ENCODE assay signal across 9 mouse cellular contexts in the genomic region with DNA sequence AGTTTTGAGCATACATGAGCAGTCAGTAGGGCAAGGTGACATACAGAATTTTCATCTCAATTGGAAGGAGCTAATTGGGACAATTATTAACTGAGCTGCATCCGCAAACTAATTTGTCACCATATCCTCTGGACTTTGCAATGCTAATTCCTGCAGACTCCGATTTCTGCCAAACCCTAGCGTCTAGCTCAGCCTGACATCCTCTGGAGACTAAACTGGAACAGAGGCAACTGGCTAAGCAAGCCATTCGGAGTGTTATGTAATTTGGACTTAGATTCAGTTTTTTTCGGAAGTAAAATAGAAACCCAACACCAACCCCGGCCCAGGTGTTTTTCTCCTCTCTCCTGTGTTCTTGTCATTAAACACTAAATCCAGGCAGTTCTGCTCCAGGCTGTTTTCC.
A peak's percentile ranks its signal among the peaks of the same experiment; 100 is the strongest.
DNase-seq lines count a peak whose midpoint lies in the region; ATAC-seq and TF ChIP-seq lines count a peak whose summit lies in the region.
"Had no signal": no experiment of that assay in that cellular context is flagged by ENCODE, and none has a peak within 500 bp of the region (broad histone marks: within the 10 kb centered on the region; RNA-seq: fewer than 3 reads in every experiment).

No protein-coding gene starts in this region.

- no peak for TF ChIP-seq CTCF in brain, embryonic 14.5 days (IDR thresholded peaks at IDR 0.05; ENCODE audit: borderline replicate concordance, extremely low read depth, insufficient read depth, insufficient read length)

- H3K27ac ChIP-seq in heart, embryonic 12.5 days (ENCODE audit: poor library complexity, severe bottlenecking): no peak overlapping the region
- H3K27ac ChIP-seq: limb, embryonic 15.5 days had no signal

- TF ChIP-seq POLR2A in brain, embryonic 14.5 days (IDR thresholded peaks at IDR 0.05; ENCODE audit: borderline replicate concordance, extremely low read depth, insufficient read depth, insufficient read length, poor library complexity, severe bottlenecking): no peak

- no peaks in the 10 kb centered on the region for H3K9me3 ChIP-seq in heart, embryonic 12.5 days (replicated peaks)
- H3K9me3 ChIP-seq: limb, embryonic 15.5 days had no signal

- no peak overlapping the region for H3K4me3 ChIP-seq in heart, embryonic 12.5 days
- H3K4me3 ChIP-seq: limb, embryonic 15.5 days had no signal

- WGBS in heart, embryonic 12.5 days: 76% methylated on average over 6 of the region's 6 CpGs

- no peak overlapping the region for H3K9ac ChIP-seq in heart, embryonic 12.5 days
- H3K9ac ChIP-seq: limb, embryonic 15.5 days had no signal

- no peaks in the 10 kb centered on the region for H3K27me3 ChIP-seq in heart, embryonic 12.5 days (replicated peaks)
- H3K27me3 ChIP-seq: limb, embryonic 15.5 days had no signal

- ATAC-seq in heart, embryonic 12.5 days (ENCODE audit: insufficient number of reproducible peaks, low FRiP score): no peak
- ATAC-seq: activated CD4-positive, CD25-positive, alpha-beta regulatory T cell, adult 4 months had no signal

- no peaks in the 10 kb centered on the region for H3K36me3 ChIP-seq in heart, embryonic 12.5 days
- H3K36me3 ChIP-seq: limb, embryonic 15.5 days had no signal

- H3K4me1 ChIP-seq in heart, embryonic 12.5 days (replicated peaks): peaks cover 14% of the 10 kb centered on the region

- DNase-seq in heart, adult 8-10 months (ENCODE audit: low spot score): peak; percentile 50
- DNase-seq in brain, embryonic 14.5 days (ENCODE audit: low read depth): peak; percentile 71
- peak; percentile 56 for DNase-seq in gastrocnemius, adult 18-20 months (ENCODE audit: low spot score)
- DNase-seq in kidney, postnatal 10 days: peak; percentile 27
- no peak for DNase-seq in retina, embryonic 14.5 days (ENCODE audit: low spot score)
- DNase-seq in urinary bladder, postnatal 25 days (ENCODE audit: low spot score): no peak

- H3K4me2 ChIP-seq in heart, embryonic 12.5 days: no peak overlapping the region
- H3K4me2 ChIP-seq: limb, embryonic 15.5 days had no signal

Comparison
In these comparisons a context has a peak if more than half of its experiments do, and no peak if none do; other contexts are left out.
1. DNase-seq: peak in heart, adult 8-10 months (single experiment), brain, embryonic 14.5 days (single experiment), gastrocnemius, adult 18-20 months (single experiment) and kidney, postnatal 10 days (single experiment); none in retina, embryonic 14.5 days (single experiment) and urinary bladder, postnatal 25 days (single experiment).